Mouse (Mus musculus) brain, embryonic 14.5 days (tissue): ENCODE measurements around the gene Epha4. TPM values are rescaled to one million over a fixed set of nuclear protein-coding genes. Genes with fewer than 3 reads are reported as not detected.

Source experiments
- DNase-seq: peaks from one replicate; pipeline ENCODE4 v3.0.0-alpha.2; 2011; ENCODE audit warnings: low read depth
- CTCF ChIP-seq: fragments of 200-500 bp; IDR thresholded peaks from 2 replicates; pipeline ENCODE4 v1.5.1; 2012; ENCODE audit warnings: inconsistent platforms, mild to moderate bottlenecking, moderate library complexity, borderline replicate concordance; ENCODE audit not compliant: insufficient read depth, insufficient read length; ENCODE audit errors: extremely low read depth
- POLR2A ChIP-seq: fragments of 200-500 bp; IDR thresholded peaks from 2 replicates; pipeline ENCODE4 v1.6.1; 2012; ENCODE audit warnings: mild to moderate bottlenecking, inconsistent platforms, borderline replicate concordance; ENCODE audit not compliant: poor library complexity, insufficient read depth, insufficient read length, severe bottlenecking; ENCODE audit errors: extremely low read depth
- polyA plus RNA-seq: library from polyadenylated mRNA; depleted of rRNA; stranded (reverse); fragments of >200 nt; gene quantifications from 2 replicates; pipeline ENCODE4 v1.2.3, GENCODE M21; 2012

The Epha4 gene
- polyA plus RNA-seq, 1 experiment, result 56.5 TPM

GRCm38 (mm10) chr1:77495030-77495789 lies 19.7 kb downstream of the Epha4 start:
- no peak for TF ChIP-seq POLR2A
- no peak for TF ChIP-seq CTCF
- peak; percentile 69 for DNase-seq

DNA sequence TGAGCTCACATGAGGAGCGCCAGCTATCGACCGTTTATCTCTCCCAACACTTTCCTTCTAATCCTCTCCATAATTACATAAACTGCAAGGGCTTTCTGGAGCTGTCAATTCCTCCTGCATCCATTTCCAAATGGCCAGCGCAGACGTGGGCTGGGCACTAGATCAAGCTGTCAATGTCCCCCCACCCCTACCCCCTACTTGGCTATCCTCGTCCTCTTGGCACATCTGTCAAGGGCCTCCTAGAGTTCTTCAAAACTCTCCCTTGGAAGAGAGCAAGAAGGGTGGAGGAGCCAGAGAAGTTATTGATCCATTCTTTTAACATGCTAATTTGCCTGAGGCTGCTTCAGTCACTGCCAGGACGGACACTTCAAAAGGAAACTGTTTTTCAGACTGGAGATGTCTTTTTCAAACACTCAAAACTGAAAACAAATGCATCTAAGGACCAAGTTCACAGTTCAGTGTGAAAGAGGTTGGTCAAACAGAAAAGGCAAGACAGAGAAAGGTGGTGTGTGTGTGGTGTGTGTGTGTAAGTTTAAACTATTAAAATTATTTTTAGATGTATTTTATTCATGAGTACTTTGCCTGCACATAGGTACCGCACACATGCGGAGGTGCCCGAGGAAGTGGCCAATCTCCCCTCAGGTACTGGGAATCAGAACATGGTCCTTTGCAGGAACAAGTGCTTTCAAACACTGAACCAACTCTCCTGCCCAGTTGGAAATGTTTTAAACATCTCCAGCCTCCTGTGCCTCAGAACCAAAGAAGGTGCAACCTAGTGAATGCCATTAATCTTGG lies 20.9 kb downstream of the Epha4 start:
- peak; percentile 77 for DNase-seq
- TF ChIP-seq CTCF (no peak), POLR2A (no peak)

DNA sequence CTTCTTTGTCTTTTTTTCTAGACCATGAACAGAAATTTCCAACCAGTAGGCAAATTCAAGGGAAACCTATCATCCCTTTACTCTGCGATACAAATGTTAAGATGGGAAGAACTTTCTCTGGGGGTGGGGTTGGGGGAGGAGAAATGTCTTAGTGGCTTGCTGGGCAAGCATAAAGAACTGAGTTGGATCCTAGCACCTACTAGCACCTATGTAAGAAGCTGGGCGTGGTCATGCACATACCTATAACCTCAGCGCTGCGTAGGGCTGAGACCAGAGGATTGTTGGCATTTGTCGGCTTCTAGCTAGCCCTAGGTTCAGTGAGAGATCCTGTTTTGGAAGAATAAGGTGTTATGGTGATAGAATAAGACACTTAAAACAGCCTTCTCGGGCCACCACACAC lies 24.7 kb downstream of the Epha4 start:
- no peak for TF ChIP-seq POLR2A
- no peak for TF ChIP-seq CTCF
- no peak for DNase-seq

DNA sequence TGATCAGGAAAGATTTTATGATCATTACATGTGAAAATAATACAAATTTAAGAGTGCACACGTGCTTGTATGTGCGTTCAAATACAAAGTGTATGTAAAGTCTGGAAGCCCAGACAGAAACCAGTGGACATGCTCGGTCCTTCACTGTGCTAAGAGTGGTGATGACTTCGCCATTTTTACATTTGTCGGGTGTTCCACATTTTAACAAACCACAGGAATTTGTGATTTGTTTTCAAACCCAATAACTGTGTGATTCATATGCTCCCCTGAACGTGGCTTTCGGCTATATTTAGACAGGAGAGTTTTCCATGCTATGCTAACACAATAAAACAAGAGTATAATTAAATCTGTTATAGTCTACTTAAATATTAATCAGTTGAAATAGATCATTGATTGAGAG lies 25.5 kb downstream of the Epha4 start:
- TF ChIP-seq CTCF, result no peak
- TF ChIP-seq POLR2A, result no peak
- no peak for DNase-seq

- TF ChIP-seq POLR2A, result no peak
- TF ChIP-seq CTCF, result no peak
- no peak for DNase-seq
Measured at GRCm38 (mm10) chr1:77487856-77488462, 26.9 kb downstream of the Epha4 start.

GRCm38 (mm10) chr1:77484766-77485596 lies 29.9 kb downstream of the Epha4 start:
- TF ChIP-seq POLR2A (no peak), CTCF (no peak)
- DNase-seq, result peak; percentile 50

- TF ChIP-seq POLR2A, result no peak
- TF ChIP-seq CTCF, result no peak
- no peak for DNase-seq
Measured at GRCm38 (mm10) chr1:77475808-77476413, 39.0 kb downstream of the Epha4 start.

- DNase-seq, result no peak
- no peak for TF ChIP-seq CTCF
- no peak for TF ChIP-seq POLR2A
Measured at GRCm38 (mm10) chr1:77473446-77474376, 41.2 kb downstream of the Epha4 start.

DNA sequence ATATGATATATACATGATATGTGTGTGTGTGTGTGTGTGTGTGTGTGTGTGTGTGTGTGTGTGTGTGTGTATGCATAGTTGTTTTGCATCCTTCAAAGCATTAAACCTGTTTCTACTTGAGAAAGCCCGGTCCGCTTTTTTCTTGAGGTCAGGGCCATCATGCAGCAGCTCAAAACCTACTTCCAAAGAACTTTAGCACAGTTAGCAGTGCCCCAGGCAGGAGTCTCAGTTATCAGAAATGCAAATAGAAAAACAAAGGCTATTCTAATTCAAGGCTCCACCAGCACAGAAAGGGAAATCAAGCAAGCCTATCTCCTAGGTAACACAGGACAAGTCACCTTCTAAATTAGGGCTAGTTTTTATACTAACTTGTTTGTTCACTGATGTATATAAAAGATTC lies 42.3 kb downstream of the Epha4 start:
- no peak for DNase-seq
- TF ChIP-seq CTCF (no peak), POLR2A (no peak)
